Mouse (Mus musculus) heart, embryonic 14.5 days (tissue): Measurements from ENCODE around the gene Rplp2. TPM values are rescaled to one million over a fixed set of nuclear protein-coding genes. Genes with fewer than 3 reads are reported as not detected.
A peak's percentile ranks its signal among the peaks of the same experiment; 100 is the strongest.

Source experiments
- ATAC-seq: fragments of 200-750 bp; cut with Nextera tagmentation; 2 replicates; pipeline ENCODE4 v1.8.0; 2017; ENCODE audit warnings: low read depth, moderate TSS enrichment; ENCODE audit not compliant: insufficient number of reproducible peaks, insufficient read depth, low FRiP score
- H3K27ac ChIP-seq, 2 experiments: fragments of 200-500 bp in 1 of 2; fragments of 300-500 bp in 1 of 2; sonication (generic) in 1 of 2; replicated peaks in 1 of 2; 2 replicates each; pipeline ENCODE4 v1.5.1; 2012 to 2014; ENCODE audit warnings: low read depth in 2 of 2, low read length in 2 of 2, control low read depth in 1 of 2, mild to moderate bottlenecking in 1 of 2, mixed read lengths in 1 of 2; ENCODE audit not compliant: control insufficient read depth in 1 of 2, insufficient read depth in 1 of 2
- H3K27me3 ChIP-seq: fragments of 300-500 bp; sonication (generic); 2 replicates; pipeline ENCODE4 v1.6.1; 2014; ENCODE audit warnings: mild to moderate bottlenecking, low read length, control low read depth; ENCODE audit not compliant: control insufficient read depth, insufficient read depth
- H3K36me3 ChIP-seq: fragments of 300-500 bp; sonication (generic); 2 replicates; pipeline ENCODE4 v1.6.1; 2014; ENCODE audit warnings: mild to moderate bottlenecking, control low read depth, low read length, mixed read lengths; ENCODE audit not compliant: control insufficient read depth, insufficient read depth
- H3K4me1 ChIP-seq, 2 experiments: fragments of 200-500 bp in 1 of 2; fragments of 300-500 bp in 1 of 2; sonication (generic) in 1 of 2; 2 replicates each; pipeline ENCODE4 v1.6.1; 2012 to 2014; ENCODE audit warnings: low read length in 2 of 2, control low read depth in 1 of 2, mixed read lengths in 1 of 2; ENCODE audit not compliant: control insufficient read depth in 2 of 2, insufficient read depth in 2 of 2
- H3K4me2 ChIP-seq: fragments of 300-500 bp; sonication (generic); 2 replicates; pipeline ENCODE4 v1.6.1; 2014; ENCODE audit warnings: mild to moderate bottlenecking, low read length
- H3K4me3 ChIP-seq, 2 experiments: fragments of 200-500 bp in 1 of 2; fragments of 300-500 bp in 1 of 2; sonication (generic) in 1 of 2; 2 replicates each; pipeline ENCODE4 v1.5.1; 2012 to 2014; ENCODE audit warnings: low read length in 2 of 2, mild to moderate bottlenecking in 2 of 2, control low read depth in 1 of 2, low read depth in 1 of 2, moderate library complexity in 1 of 2; ENCODE audit not compliant: control insufficient read depth in 1 of 2, insufficient read depth in 1 of 2
- H3K9ac ChIP-seq: fragments of 300-500 bp; sonication (generic); 2 replicates; pipeline ENCODE4 v1.6.1; 2014; ENCODE audit warnings: mild to moderate bottlenecking, low read length
- H3K9me3 ChIP-seq: fragments of 300-500 bp; sonication (generic); 2 replicates; pipeline ENCODE4 v1.6.1; 2016; ENCODE audit warnings: low read length, control low read depth; ENCODE audit not compliant: control insufficient read depth
- WGBS: fragments of 180-500 bp; shearing (Covaris S2); extraction: QIAGEN DNeasy Blood & Tissue Kit; methylation state at CpG from one replicate; pipeline ENCODE4 v1.1.7; 2014; 5-methylcytosine and 5-hydroxymethylcytosine counted together
- polyA plus RNA-seq: library from polyadenylated mRNA; unstranded; fragments of >200 nt; fragmentation: Nextera tagmentation; extraction: Ambion mirVana; gene quantifications from 2 replicates; pipeline ENCODE4 v1.2.1, GENCODE M21; 2014

The Rplp2 gene
- polyA plus RNA-seq, 1 experiment from 2014 or later = 975 TPM

GRCm38 (mm10) chr7:141469901-141470636, 22.9 kb downstream of the Rplp2 start:
- peak overlapping the region; percentile 91 for H3K4me2 ChIP-seq
- peaks cover 38% of the 10 kb centered on the region for H3K36me3 ChIP-seq
- 84% methylated on average over 18 of the region's 18 CpGs for WGBS
- H3K4me3 ChIP-seq = no peak overlapping the region
- H3K4me1 ChIP-seq = peaks cover 32 to 43% of the 10 kb centered on the region in 2 experiments
- no peaks in the 10 kb centered on the region for H3K27me3 ChIP-seq
- peak overlapping the region; percentile 96 for H3K9ac ChIP-seq
- H3K27ac ChIP-seq = peak overlapping the region in 1 of 2 experiments; percentile 98; a peak in 1 of 4 replicates
- H3K9me3 ChIP-seq = no peaks in the 10 kb centered on the region
- ATAC-seq = no peak

- ATAC-seq = no peak
These were observed 23.4 kb downstream of the Rplp2 start for GRCm38 (mm10) chr7:141470637-141470944.

GRCm38 (mm10) chr7:141471236-141471635, 24.1 kb downstream of the Rplp2 start:
- peaks cover 38 to 45% of the 10 kb centered on the region in 2 experiments for H3K4me1 ChIP-seq
- no peaks in the 10 kb centered on the region for H3K27me3 ChIP-seq
- ATAC-seq = no peak
- H3K9ac ChIP-seq = no peak overlapping the region
- peaks cover 38% of the 10 kb centered on the region for H3K36me3 ChIP-seq
- WGBS = 93% methylated on average over 1 of the region's 1 CpGs
- no peak overlapping the region for H3K27ac ChIP-seq
- H3K4me2 ChIP-seq = no peak overlapping the region
- no peaks in the 10 kb centered on the region for H3K9me3 ChIP-seq
- H3K4me3 ChIP-seq = no peak overlapping the region

More at GRCm38 (mm10) chr7:141470637-141470944, 23.4 kb downstream of the Rplp2 start:
- H3K4me2 ChIP-seq = no peak overlapping the region
- H3K27me3 ChIP-seq = no peaks in the 10 kb centered on the region
- H3K4me1 ChIP-seq = peaks cover 32 to 39% of the 10 kb centered on the region in 2 experiments
- H3K4me3 ChIP-seq = no peak overlapping the region
- no peak overlapping the region for H3K9ac ChIP-seq
- no peak overlapping the region for H3K27ac ChIP-seq
- 91% methylated on average over 10 of the region's 10 CpGs for WGBS
- H3K36me3 ChIP-seq = peaks cover 38% of the 10 kb centered on the region
- H3K9me3 ChIP-seq = no peaks in the 10 kb centered on the region

GRCm38 (mm10) chr7:141472226-141472625, 25.1 kb downstream of the Rplp2 start:
- ATAC-seq = no peak
- Histone ChIP-seq H3K9ac (no peak overlapping the region), H3K27ac (no peak overlapping the region), H3K4me1 (peaks cover 41 to 47% of the 10 kb centered on the region in 2 experiments), H3K9me3 (no peaks in the 10 kb centered on the region), H3K36me3 (peaks cover 38% of the 10 kb centered on the region), H3K27me3 (no peaks in the 10 kb centered on the region), H3K4me3 (no peak overlapping the region), H3K4me2 (no peak overlapping the region)
- 78% methylated on average over 6 of the region's 6 CpGs for WGBS

GRCm38 (mm10) chr7:141472763-141473162, 25.6 kb downstream of the Rplp2 start:
- Histone ChIP-seq H3K4me2 (no peak overlapping the region), H3K9me3 (no peaks in the 10 kb centered on the region), H3K27me3 (no peaks in the 10 kb centered on the region), H3K4me3 (no peak overlapping the region), H3K9ac (no peak overlapping the region), H3K27ac (no peak overlapping the region), H3K4me1 (peaks cover 44 to 52% of the 10 kb centered on the region in 2 experiments), H3K36me3 (peaks cover 38% of the 10 kb centered on the region)
- WGBS = 80% methylated on average over 6 of the region's 6 CpGs
- no peak for ATAC-seq

GRCm38 (mm10) chr7:141474160-141474559, 27.0 kb downstream of the Rplp2 start:
- H3K4me3 ChIP-seq = peak overlapping the region; percentile 81 to 86
- peaks cover 40 to 51% of the 10 kb centered on the region in 2 experiments for H3K4me1 ChIP-seq
- H3K4me2 ChIP-seq = peak overlapping the region; percentile 97
- peaks cover 38% of the 10 kb centered on the region for H3K36me3 ChIP-seq
- no peaks in the 10 kb centered on the region for H3K9me3 ChIP-seq
- H3K27me3 ChIP-seq = no peaks in the 10 kb centered on the region
- H3K9ac ChIP-seq = peak overlapping the region; percentile 86
- 4% methylated on average over 5 of the region's 5 CpGs for WGBS
- no peak for ATAC-seq
- no peak overlapping the region; a peak in 1 of 4 replicates for H3K27ac ChIP-seq

- WGBS = under 1% methylated on average over 85 of the region's 87 CpGs
These were observed 28.0 kb downstream of the Rplp2 start, which contains the start of the genes Polr2l and Tspan4 for GRCm38 (mm10) chr7:141475011-141475804. Gene Polr2l (minus strand): TSS chr7:141475132. Gene Tspan4 (plus strand): TSS chr7:141475240.

More at GRCm38 (mm10) chr7:141475011-141475804, 28.0 kb downstream of the Rplp2 start, which contains the start of the genes Polr2l and Tspan4:
- Histone ChIP-seq H3K36me3 (peaks cover 27% of the 10 kb centered on the region), H3K4me1 (peaks cover 32 to 42% of the 10 kb centered on the region in 2 experiments), H3K27me3 (no peaks in the 10 kb centered on the region), H3K4me2 (peak within 1 kb of the TSS; percentile 97), H3K4me3 (peak within 1 kb of the TSS; percentile 81 to 86), H3K27ac (peak within 1 kb of the TSS; percentile 95 to 98), H3K9ac (peak within 1 kb of the TSS; percentile 86), H3K9me3 (no peaks in the 10 kb centered on the region)
- ATAC-seq = peak; percentile 51
